Mouse (Mus musculus) heart, postnatal 0 days (tissue): ENCODE results near the gene Dqx1. TPM values are rescaled to one million over a fixed set of nuclear protein-coding genes. Genes with fewer than 3 reads are reported as not detected.
A peak's percentile ranks its signal among the peaks of the same experiment; 100 is the strongest.

ENCODE experiments used
- ATAC-seq: fragments of 200-750 bp; cut with Nextera tagmentation; 2 replicates; pipeline ENCODE4 v1.8.0; 2017; ENCODE audit warnings: low read depth, moderate number of reproducible peaks, moderate library complexity; ENCODE audit not compliant: insufficient read depth
- DNase-seq: peaks from one replicate; pipeline ENCODE4 v3.0.0-alpha.2; 2016; ENCODE audit warnings: low spot score
- H3K27ac ChIP-seq: fragments of 300-500 bp; sonication (generic); 2 replicates; pipeline ENCODE4 v1.5.1; 2014; ENCODE audit warnings: low read depth, mild to moderate bottlenecking
- H3K27me3 ChIP-seq: fragments of 300-500 bp; sonication (generic); 2 replicates; pipeline ENCODE4 v1.6.1; 2014; ENCODE audit warnings: low read length, mixed read lengths; ENCODE audit not compliant: control insufficient read depth, insufficient read depth
- H3K36me3 ChIP-seq: fragments of 300-500 bp; sonication (generic); replicated peaks from 2 replicates; pipeline ENCODE4 v1.6.1; 2014; ENCODE audit warnings: low read length, mixed read lengths; ENCODE audit not compliant: control insufficient read depth, insufficient read depth
- H3K4me1 ChIP-seq: fragments of 300-500 bp; sonication (generic); 2 replicates; pipeline ENCODE4 v1.6.1; 2014; ENCODE audit warnings: antibody characterized with exemption; ENCODE audit not compliant: control insufficient read depth, insufficient read depth
- H3K4me2 ChIP-seq: fragments of 300-500 bp; sonication (generic); 2 replicates; pipeline ENCODE4 v1.6.1; 2014; ENCODE audit warnings: low read depth, mild to moderate bottlenecking, low read length, moderate library complexity
- H3K4me3 ChIP-seq: fragments of 300-500 bp; sonication (generic); 2 replicates; pipeline ENCODE4 v1.5.1; 2014; ENCODE audit warnings: low read depth, low read length
- H3K9ac ChIP-seq: fragments of 300-500 bp; sonication (generic); replicated peaks from 2 replicates; pipeline ENCODE4 v1.6.1; 2014; ENCODE audit warnings: low read depth, low read length, mixed read lengths
- H3K9me3 ChIP-seq: fragments of 300-500 bp; sonication (generic); replicated peaks from 2 replicates; pipeline ENCODE4 v1.6.1; 2016; ENCODE audit warnings: low read length; ENCODE audit not compliant: control insufficient read depth
- CTCF ChIP-seq: IDR thresholded peaks from 2 replicates; pipeline ENCODE4 v1.5.1; 2016; ENCODE audit warnings: antibody characterized with exemption, control low read depth, low read depth
- EP300 ChIP-seq: IDR thresholded peaks from 2 replicates; pipeline ENCODE4 v1.6.1; 2016; ENCODE audit warnings: antibody characterized with exemption, low read depth
- WGBS: fragments of 180-500 bp; shearing (Covaris S2); extraction: QIAGEN DNeasy Blood & Tissue Kit; methylation state at CpG from one replicate; pipeline ENCODE4 v1.1.7; 2014; 5-methylcytosine and 5-hydroxymethylcytosine counted together
- polyA plus RNA-seq: library from polyadenylated mRNA; unstranded; fragments of >200 nt; fragmentation: Nextera tagmentation; extraction: Ambion mirVana; gene quantifications from 2 replicates; pipeline ENCODE4 v1.2.1, GENCODE M21; 2015
- total RNA-seq: library from RNA; depleted of rRNA; stranded (reverse); fragments of >200 nt; gene quantifications from 2 replicates; pipeline ENCODE4 v1.2.3, GENCODE M21; 2014; ENCODE audit warnings: low replicate concordance

Gene Dqx1
- total and polyA plus RNA-seq, 2 experiments from 2014 or later: 0.08 TPM; not detected in 1

DNA sequence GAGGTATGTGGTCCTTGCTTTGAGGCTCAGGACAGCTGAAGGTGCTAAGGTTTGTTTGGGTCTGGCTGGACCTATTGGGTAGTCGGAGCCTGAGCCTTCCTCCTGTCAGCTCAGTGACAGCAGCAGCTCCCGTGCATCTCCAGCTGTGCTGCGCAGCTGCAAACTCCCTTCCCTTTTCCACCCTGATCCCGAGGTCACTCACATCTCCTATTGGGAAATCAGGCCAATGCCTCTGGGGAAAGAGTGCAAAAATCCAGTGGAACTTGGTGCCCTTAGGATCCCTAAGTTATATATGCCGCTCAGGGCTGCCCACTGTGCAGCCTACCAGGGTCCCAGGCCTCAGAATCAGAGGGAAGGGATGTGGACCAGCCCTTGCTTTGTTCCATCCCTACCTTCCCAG, 25.9 kb downstream of the Dqx1 start:
- Histone ChIP-seq H3K9ac (no peak overlapping the region), H3K27me3 (peaks cover 62% of the 10 kb centered on the region), H3K4me2 (no peak overlapping the region), H3K4me1 (0 out of 2 replicates have a peak, but pooled peaks cover 20% of the 10 kb centered on the region), H3K36me3 (peaks cover 28% of the 10 kb centered on the region; the same call in 1 of the 2 replicates), H3K27ac (no peak overlapping the region), H3K4me3 (no peak overlapping the region), H3K9me3 (no peaks in the 10 kb centered on the region)
- WGBS: 20% methylated on average over 5 of the region's 5 CpGs
- no peak for ATAC-seq
- TF ChIP-seq CTCF (no peak), EP300 (no peak)
- DNase-seq: no peak

DNA sequence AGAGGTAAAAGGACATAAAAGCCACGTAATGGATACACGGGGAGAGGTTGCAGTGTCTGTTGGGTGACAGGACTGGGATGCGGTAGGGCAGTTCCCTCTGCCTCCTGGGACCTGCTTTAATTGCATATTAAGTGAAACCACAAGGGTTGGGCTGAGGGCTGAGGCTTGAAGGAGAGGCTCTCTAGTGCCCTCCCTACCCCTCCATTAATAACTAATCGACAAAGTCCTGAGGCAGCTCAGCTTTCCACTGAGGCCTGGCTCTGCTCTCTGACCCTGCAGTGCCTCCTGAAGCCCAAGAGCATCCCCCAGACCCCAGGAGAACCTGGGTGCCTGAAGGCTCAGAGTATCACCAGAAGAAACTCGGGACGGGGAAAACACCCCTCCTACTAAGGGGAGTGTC, 26.8 kb downstream of the Dqx1 start:
- Histone ChIP-seq H3K4me3 (no peak overlapping the region), H3K4me2 (no peak overlapping the region), H3K27ac (no peak overlapping the region), H3K9me3 (no peaks in the 10 kb centered on the region), H3K9ac (no peak overlapping the region), H3K36me3 (peaks cover 28% of the 10 kb centered on the region; the same call in 1 of the 2 replicates), H3K4me1 (0 out of 2 replicates have a peak, but pooled peaks cover 15% of the 10 kb centered on the region), H3K27me3 (peaks cover 68% of the 10 kb centered on the region)
- no peak for ATAC-seq
- TF ChIP-seq EP300: no peak
- TF ChIP-seq CTCF: no peak
- no peak for DNase-seq
- WGBS: 17% methylated on average over 6 of the region's 6 CpGs

DNA sequence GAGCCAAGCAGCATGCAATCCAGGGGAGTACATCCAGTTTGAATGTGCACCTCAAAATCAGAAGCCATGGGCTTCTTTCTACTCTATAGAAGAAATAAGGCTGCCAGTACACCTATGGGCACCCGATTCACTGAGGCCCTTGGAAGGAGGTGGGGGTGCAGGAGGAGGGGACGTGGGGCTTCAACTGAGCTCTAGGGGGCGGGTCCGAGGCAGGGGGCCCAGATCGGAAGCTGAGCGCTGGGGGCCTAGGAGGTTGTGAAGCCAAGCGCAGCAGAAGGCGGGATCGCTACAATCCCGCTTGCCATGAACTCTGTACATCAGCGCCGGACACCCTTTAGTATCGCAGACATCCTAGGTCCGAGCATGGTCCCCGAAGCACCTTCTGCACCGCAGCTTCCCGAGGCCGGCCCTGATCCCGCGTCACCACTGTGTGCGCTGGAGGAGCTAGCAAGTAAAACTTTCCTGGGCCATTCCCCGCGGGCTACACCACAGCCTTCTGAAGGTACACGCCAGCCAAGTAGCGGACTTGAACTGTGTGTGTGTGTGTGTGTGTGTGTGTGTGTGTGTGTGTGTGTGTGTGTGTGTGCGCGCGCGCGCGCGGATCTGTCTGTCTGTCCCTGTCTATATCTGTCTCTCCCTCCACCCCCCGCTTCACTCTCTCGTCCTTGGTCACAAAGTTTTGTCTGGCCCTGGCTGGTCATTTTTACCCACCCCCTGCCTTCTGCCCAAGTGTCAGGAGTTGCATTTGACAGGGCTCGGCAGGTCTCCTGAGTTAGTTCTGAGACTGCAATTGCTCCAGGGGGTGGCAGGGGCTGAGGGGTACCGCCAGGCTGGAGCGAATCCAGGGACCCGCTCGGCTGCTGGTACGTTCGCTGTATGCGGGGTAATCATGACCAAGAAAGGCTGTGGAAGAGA, 28.7 kb downstream of the Dqx1 start, which contains the start of gene Lbx2:
Gene Lbx2 (plus strand): TSS at position 247 of the 915 bp plus-strand sequence.
- TF ChIP-seq CTCF (no peak), EP300 (no peak)
- Histone ChIP-seq H3K4me1 (0 out of 2 replicates have a peak, but pooled peaks cover 15% of the 10 kb centered on the region), H3K4me2 (peak within 1 kb of the TSS; percentile 56), H3K9ac (no peak within 1 kb of the TSS), H3K9me3 (no peaks in the 10 kb centered on the region), H3K4me3 (peak within 1 kb of the TSS; percentile 39), H3K27ac (no peak within 1 kb of the TSS), H3K27me3 (peaks cover 72% of the 10 kb centered on the region), H3K36me3 (0 out of 2 replicates have a peak, but pooled peaks cover 12% of the 10 kb centered on the region)
- ATAC-seq (no peak), DNase-seq (no peak)
- 5% methylated on average over 42 of the region's 42 CpGs for WGBS

DNA sequence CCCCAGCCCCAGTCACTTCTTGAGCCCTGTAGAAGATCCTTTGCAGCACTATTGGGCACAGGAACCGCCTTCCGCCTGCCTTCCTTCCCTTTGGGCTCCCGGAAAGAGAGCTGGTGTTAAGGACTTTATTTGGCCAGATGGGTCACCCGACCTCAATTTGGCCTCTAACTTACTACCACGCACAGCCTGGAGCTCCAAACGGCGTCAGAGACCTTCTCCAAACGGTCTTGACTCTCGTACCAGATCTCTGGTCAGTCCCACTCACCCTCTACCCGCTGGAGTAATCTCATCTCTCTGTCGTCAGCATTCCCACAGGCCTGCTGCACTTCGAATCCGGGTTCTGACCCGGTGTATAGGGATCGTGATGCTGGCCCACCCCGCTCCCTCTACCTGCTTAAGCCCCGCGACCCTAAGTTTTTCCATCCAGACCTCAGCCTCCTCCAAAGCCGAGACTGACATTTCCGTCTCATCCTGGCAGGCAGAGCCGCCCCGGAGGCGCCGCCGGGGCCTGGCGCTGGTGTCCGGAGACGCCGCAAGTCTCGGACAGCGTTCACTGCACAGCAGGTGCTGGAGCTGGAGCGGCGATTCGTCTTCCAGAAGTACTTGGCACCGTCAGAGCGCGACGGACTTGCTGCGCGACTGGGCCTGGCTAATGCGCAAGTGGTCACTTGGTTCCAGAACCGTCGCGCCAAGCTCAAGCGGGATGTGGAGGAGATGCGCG, 29.7 kb downstream of the Dqx1 start:
- TF ChIP-seq EP300: no peak
- no peak for TF ChIP-seq CTCF
- DNase-seq (no peak), ATAC-seq (no peak)
- Histone ChIP-seq H3K9me3 (no peaks in the 10 kb centered on the region), H3K4me2 (peak overlapping the region; percentile 56), H3K27ac (no peak overlapping the region), H3K4me1 (0 out of 2 replicates have a peak, but pooled peaks cover 15% of the 10 kb centered on the region), H3K9ac (peak overlapping the region; percentile 40; the same call in 1 of the 2 replicates), H3K27me3 (peaks cover 71% of the 10 kb centered on the region), H3K4me3 (peak overlapping the region; percentile 39), H3K36me3 (0 out of 2 replicates have a peak, but pooled peaks cover 4% of the 10 kb centered on the region)
- WGBS: 3% methylated on average over 47 of the region's 47 CpGs

DNA sequence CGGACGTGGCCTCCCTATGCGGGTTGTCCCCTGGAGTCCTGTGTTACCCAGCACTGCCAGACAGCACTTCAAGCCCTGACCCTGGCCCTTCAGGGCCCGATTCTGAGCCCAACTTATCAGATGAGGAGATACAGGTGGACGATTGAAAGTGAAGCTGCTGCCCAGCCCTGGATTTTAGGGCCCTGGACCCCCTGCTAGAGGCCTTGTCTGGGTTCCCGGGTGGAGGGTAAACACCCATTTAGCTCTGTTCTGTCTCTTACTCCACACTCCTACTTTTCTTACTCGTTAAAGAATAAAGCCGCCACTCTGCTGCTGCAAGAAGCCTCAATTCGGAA, 30.2 kb downstream of the Dqx1 start:
- Histone ChIP-seq H3K4me2 (peak overlapping the region; percentile 56), H3K27ac (no peak overlapping the region), H3K27me3 (peaks cover 66% of the 10 kb centered on the region), H3K9ac (peak overlapping the region; percentile 40; the same call in 1 of the 2 replicates), H3K4me1 (0 out of 2 replicates have a peak, but pooled peaks cover 15% of the 10 kb centered on the region), H3K36me3 (no peaks in the 10 kb centered on the region), H3K9me3 (no peaks in the 10 kb centered on the region), H3K4me3 (peak overlapping the region; percentile 39)
- no peak for TF ChIP-seq EP300
- no peak for TF ChIP-seq CTCF
- WGBS: 19% methylated on average over 9 of the region's 9 CpGs
- DNase-seq (no peak), ATAC-seq (no peak)
